Mouse (Mus musculus): ENCODE measurements around the gene Rrp15.

Rrp15 gene

GRCm38 (mm10) chr1:186714215-186714614 lies 34.9 kb downstream of the Rrp15 start:
- no peak for DNase-seq (ENCODE audit: low spot score)

GRCm38 (mm10) chr1:186712802-186713471 lies 36.2 kb downstream of the Rrp15 start:
- peak; percentile 78 for DNase-seq (ENCODE audit: low spot score)

- DNase-seq (ENCODE audit: low spot score): peak; percentile 64
Observed at GRCm38 (mm10) chr1:186705915-186706248, 43.3 kb downstream of the Rrp15 start, which contains the start of gene Tgfb2. Tgfb2 (minus strand) TSS chr1:186705989.

GRCm38 (mm10) chr1:186705203-186705914 lies 43.8 kb downstream of the Rrp15 start:
- peak; percentile 78 for DNase-seq (ENCODE audit: low spot score)

DNA sequence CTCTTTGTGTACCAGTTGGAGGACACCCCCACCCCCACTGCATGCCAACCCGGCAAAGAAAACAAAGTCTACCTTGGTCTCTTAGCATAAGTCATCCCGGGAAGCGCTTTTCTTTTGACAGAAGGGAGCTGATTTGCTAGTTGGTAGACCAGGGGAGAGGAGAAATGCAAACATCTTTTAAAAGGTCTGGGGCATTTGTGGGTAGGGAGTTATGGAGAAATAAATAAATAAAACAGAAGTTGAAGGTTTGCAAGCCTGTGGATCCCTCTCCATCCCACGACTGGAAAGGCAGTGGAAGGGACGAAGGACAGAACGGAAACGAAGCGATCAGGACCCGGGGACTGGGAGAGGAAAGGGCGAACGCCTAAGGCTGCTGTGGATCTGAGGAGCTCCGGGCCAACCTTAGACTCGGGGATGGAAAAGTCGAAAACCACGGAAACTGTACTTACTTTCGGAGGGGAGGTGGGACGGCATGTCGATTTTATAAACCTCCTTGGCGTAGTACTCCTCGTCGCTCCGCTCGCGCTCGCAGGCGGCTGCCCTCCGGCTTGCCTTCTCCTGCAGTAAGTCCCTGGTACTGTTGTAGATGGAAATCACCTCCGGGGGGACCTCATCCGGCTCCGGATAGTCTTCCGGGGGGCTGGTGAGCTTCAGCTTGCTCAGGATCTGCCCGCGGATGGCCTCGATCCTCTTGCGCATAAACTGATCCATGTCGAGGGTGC lies 45.0 kb downstream of the Rrp15 start:
- DNase-seq (ENCODE audit: low spot score): peak; percentile 64

- peak; percentile 50 for DNase-seq (ENCODE audit: low spot score)
Observed at GRCm38 (mm10) chr1:186703256-186703979, 45.7 kb downstream of the Rrp15 start.

DNA sequence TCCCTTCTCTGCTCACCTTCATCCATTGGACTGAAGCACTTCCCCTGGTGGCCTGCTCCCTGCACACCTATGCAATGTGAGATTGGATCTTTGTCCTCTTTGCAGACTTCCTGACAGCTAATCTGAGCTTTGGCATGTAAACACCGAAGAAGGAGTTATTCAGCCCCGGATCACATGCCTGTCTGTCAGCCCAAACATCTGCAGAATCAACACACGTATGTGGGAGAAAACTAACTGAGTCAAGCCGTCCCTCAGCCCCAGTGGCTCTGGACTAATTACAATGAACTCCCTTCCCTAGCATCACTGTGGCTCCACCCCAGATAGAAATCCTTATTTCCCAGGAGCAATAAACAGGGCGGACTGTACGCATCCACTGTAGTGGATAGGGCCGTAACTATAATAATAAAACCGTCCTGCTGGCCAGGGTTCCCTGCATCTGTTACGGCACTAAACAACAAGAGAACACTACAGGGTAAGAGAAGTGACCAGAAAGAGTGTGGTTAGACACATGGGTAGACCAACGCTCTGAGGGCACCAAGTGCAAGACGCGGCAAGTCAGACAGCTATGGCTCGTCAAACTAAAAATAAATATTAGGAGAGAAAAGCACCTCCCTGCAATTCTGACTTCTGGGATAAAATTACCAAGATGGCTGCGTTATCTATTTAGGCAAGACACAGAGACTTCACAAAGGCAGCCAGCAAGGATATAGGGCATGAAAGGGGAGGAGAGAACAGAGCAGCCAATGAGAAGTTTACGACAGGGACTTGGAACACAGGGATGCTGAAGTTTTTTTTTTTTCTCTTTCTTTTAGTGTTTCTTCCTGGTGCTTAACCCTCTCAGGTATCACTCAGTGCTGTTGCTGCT lies 46.5 kb downstream of the Rrp15 start:
- DNase-seq (ENCODE audit: low spot score): peak; percentile 65

GRCm38 (mm10) chr1:186701206-186701905 lies 47.8 kb downstream of the Rrp15 start:
- no peak for DNase-seq (ENCODE audit: low spot score)

DNA sequence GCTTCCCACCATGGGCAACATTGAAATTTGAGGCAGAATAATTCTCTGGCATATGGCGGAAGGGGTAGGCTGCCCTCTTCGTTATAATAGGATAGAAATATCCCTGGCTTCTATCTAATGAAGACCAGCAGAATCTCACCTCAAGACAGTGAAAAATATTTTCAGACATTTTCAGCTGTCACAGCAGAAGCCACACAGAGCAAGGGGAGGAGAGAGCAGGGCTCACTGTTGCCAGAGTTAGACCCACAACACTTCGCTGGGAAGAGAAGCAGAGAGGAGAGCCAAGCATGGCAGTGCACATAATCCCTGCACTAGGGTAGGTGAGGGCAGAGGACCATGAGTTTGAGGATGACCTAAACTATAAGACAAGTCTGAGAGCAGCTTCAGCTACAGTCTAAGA lies 48.7 kb downstream of the Rrp15 start:
- DNase-seq (ENCODE audit: low spot score): no peak

- no peak for DNase-seq (ENCODE audit: low spot score)
Observed at GRCm38 (mm10) chr1:186698583-186699338, 50.4 kb downstream of the Rrp15 start.

- DNase-seq (ENCODE audit: low spot score): no peak
Observed at GRCm38 (mm10) chr1:186696231-186696630, 52.9 kb downstream of the Rrp15 start.

- no peak for DNase-seq (ENCODE audit: low spot score)
Observed at GRCm38 (mm10) chr1:186695361-186695760, 53.8 kb downstream of the Rrp15 start.

DNA sequence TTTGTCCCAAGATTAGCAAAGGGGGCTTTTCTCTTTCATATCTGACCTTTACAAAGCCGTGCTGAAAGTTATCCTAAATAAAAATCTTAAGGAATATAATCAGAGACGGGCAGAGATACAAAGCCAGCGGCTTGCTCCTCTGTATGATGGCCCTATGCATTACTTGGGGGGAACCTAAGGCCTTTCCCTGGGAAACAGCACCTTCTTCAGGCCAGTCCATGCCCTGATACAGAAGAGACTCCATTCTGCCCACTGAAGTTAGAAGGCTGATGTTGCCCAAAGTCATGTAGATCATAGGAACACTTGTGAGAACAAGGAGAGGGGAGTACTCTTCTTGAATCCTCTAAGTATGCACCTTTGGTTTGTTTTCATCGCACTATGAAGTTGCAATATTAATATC lies 56.8 kb downstream of the Rrp15 start:
- DNase-seq (ENCODE audit: low spot score): no peak

GRCm38 (mm10) chr1:186691708-186692107 lies 57.5 kb downstream of the Rrp15 start:
- DNase-seq (ENCODE audit: low spot score): no peak

GRCm38 (mm10) chr1:186684041-186684440 lies 65.1 kb downstream of the Rrp15 start:
- DNase-seq (ENCODE audit: low spot score): no peak

GRCm38 (mm10) chr1:186682606-186683005 lies 66.6 kb downstream of the Rrp15 start:
- peak; percentile 48 for DNase-seq (ENCODE audit: low spot score)

- DNase-seq (ENCODE audit: low spot score): no peak
Observed at GRCm38 (mm10) chr1:186677614-186678013, 71.5 kb downstream of the Rrp15 start.

DNA sequence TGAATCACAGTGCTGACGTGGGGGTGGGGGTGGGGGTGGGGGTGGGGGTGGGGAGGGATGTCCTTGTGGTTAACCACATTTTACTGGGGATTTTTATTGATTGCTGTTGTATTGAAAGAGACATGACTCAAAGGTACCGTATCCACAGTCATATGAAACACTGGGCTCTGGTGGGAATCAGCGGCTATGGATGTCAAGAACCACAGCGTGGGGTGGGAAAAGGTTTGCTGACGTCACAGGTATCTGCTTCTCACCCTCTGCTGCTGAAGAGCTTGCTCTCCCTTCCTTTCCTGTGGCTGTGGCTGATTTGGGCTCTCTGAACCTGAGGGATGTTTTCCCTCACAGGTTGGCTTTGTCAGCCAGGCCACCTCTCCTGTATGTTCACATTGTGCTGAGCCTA lies 73.0 kb downstream of the Rrp15 start:
- DNase-seq (ENCODE audit: low spot score): no peak

GRCm38 (mm10) chr1:186675263-186675662 lies 73.9 kb downstream of the Rrp15 start:
- no peak for DNase-seq (ENCODE audit: low spot score)

DNA sequence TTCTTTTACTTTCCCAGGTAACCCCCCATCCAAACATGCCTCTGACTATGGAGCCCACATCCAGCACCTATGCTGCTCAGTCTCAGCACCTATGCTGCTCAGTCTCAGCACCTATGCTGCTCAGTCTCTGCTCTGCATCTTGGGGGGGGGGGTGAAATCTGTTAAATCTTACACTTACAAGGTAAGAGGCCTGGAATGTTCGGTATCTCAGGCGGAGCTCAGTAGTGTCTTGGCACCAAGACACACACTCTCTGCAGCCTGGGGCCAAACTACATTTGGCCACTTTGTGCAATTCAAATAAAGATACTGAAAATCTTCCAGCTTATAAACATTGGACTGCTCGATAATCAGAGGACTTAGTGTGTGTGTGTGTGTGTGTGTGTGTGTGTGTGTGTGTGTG lies 74.5 kb downstream of the Rrp15 start:
- DNase-seq (ENCODE audit: low spot score): no peak

Data from embryo, embryonic 10.5 days (tissue).